Mouse (Mus musculus) forebrain, embryonic 16.5 days (tissue): ENCODE measurements around the gene Plpp1. TPM values are rescaled to one million over a fixed set of nuclear protein-coding genes. Genes with fewer than 3 reads are reported as not detected.
A peak's percentile ranks its signal among the peaks of the same experiment; 100 is the strongest.

Experiments
- ATAC-seq: fragments of 200-750 bp; cut with Nextera tagmentation; 2 replicates; pipeline ENCODE4 v1.8.0; 2017; ENCODE audit warnings: mild to moderate bottlenecking, moderate library complexity
- H3K27ac ChIP-seq: fragments of 300-500 bp; sonication (generic); 2 replicates; pipeline ENCODE4 v1.5.1; 2014; ENCODE audit warnings: low read length, control low read depth
- H3K27me3 ChIP-seq: fragments of 300-500 bp; sonication (generic); replicated peaks from 2 replicates; pipeline ENCODE4 v1.6.1; 2014; ENCODE audit warnings: low read length; ENCODE audit not compliant: control insufficient read depth, insufficient read depth
- H3K36me3 ChIP-seq: fragments of 300-500 bp; sonication (generic); 2 replicates; pipeline ENCODE4 v1.6.1; 2014; ENCODE audit not compliant: control insufficient read depth, insufficient read depth
- H3K4me1 ChIP-seq: fragments of 300-500 bp; sonication (generic); replicated peaks from 2 replicates; pipeline ENCODE4 v1.6.1; 2014; ENCODE audit warnings: low read length; ENCODE audit not compliant: control insufficient read depth, insufficient read depth
- H3K4me2 ChIP-seq: fragments of 300-500 bp; sonication (generic); 2 replicates; pipeline ENCODE4 v1.6.1; 2014; ENCODE audit warnings: mild to moderate bottlenecking, low read length, control low read depth
- H3K4me3 ChIP-seq: fragments of 300-500 bp; sonication (generic); replicated peaks from 2 replicates; pipeline ENCODE4 v1.5.1; 2014; ENCODE audit warnings: mild to moderate bottlenecking, low read length, control low read depth
- H3K9ac ChIP-seq: fragments of 300-500 bp; sonication (generic); replicated peaks from 2 replicates; pipeline ENCODE4 v1.6.1; 2014; ENCODE audit warnings: low read depth, low read length, control low read depth
- H3K9me3 ChIP-seq: fragments of 300-500 bp; sonication (generic); 2 replicates; pipeline ENCODE4 v1.6.1; 2016; ENCODE audit warnings: low read length; ENCODE audit not compliant: control insufficient read depth
- WGBS: fragments of 180-500 bp; shearing (Covaris S2); extraction: QIAGEN DNeasy Blood & Tissue Kit; methylation state at CpG from one replicate; pipeline ENCODE4 v1.1.7; 2014; 5-methylcytosine and 5-hydroxymethylcytosine counted together
- polyA plus RNA-seq: library from polyadenylated mRNA; unstranded; fragments of >200 nt; fragmentation: Nextera tagmentation; extraction: Ambion mirVana; gene quantifications from 2 replicates; pipeline ENCODE4 v1.2.1, GENCODE M21; 2015

Gene Plpp1
- polyA plus RNA-seq, 1 experiment from 2014 or later, result 49.2 TPM

GRCm38 (mm10) chr13:112759777-112760537, 40.6 kb upstream of the Plpp1 start:
- Histone ChIP-seq H3K36me3 (no peaks in the 10 kb centered on the region), H3K4me2 (no peak overlapping the region), H3K9ac (no peak overlapping the region), H3K4me3 (no peak overlapping the region), H3K9me3 (no peaks in the 10 kb centered on the region), H3K4me1 (no peaks in the 10 kb centered on the region), H3K27me3 (no peaks in the 10 kb centered on the region), H3K27ac (no peak overlapping the region)
- WGBS, result 72% methylated on average over 15 of the region's 15 CpGs
- ATAC-seq, result peak; percentile 57; the same call in 1 of the 2 replicates

GRCm38 (mm10) chr13:112760538-112760881, 40.1 kb upstream of the Plpp1 start:
- Histone ChIP-seq H3K4me3 (no peak overlapping the region), H3K27me3 (no peaks in the 10 kb centered on the region), H3K4me1 (no peaks in the 10 kb centered on the region), H3K4me2 (no peak overlapping the region), H3K9ac (no peak overlapping the region), H3K9me3 (no peaks in the 10 kb centered on the region), H3K36me3 (no peaks in the 10 kb centered on the region), H3K27ac (no peak overlapping the region)
- no peak for ATAC-seq
- WGBS, result 46% methylated on average over 1 of the region's 1 CpGs

DNA sequence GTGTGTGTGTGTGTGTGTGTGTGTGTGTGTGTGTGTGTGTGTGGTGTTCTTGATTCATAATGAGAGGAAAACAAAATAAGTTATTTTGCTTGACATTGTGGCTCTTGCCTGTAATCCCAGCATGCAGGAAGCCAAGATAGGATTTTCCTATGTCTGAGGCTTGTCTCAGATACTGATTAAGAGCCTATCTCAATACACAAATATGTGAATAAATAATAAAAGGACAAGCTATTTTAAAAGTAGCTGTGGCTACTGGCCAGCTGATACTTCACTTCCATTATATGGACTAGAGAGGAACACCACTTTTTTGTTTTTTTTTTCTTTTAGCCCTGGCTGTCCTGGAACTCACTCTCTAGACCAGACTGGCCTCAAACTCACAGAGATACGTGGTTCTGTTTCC, 38.8 kb upstream of the Plpp1 start:
- Histone ChIP-seq H3K36me3 (no peaks in the 10 kb centered on the region), H3K4me1 (no peaks in the 10 kb centered on the region), H3K27me3 (no peaks in the 10 kb centered on the region), H3K4me2 (no peak overlapping the region), H3K27ac (no peak overlapping the region), H3K9me3 (peaks cover 2% of the 10 kb centered on the region; the same call in 1 of the 2 replicates), H3K9ac (no peak overlapping the region), H3K4me3 (no peak overlapping the region)
- ATAC-seq, result no peak
- 75% methylated on average over 1 of the region's 1 CpGs for WGBS

DNA sequence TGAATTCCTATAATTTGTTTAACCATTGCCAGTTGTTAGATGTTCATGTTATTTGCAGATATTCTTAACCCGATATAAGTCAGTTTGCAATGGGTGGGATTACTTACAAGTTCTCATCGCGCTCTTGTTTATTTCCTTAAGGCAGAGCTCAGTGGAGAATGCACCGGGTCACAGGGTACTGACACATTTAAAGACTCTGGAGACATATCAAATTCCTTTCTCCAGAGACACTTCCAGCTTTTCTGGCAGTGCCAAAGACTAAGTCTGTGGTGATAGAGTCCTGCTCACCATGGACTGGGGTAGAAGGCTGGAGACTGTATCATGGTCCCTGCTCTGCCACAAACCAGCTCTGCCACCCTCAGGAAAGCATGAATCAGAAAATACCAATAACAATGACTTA, 38.0 kb upstream of the Plpp1 start:
- WGBS, result 88% methylated on average over 4 of the region's 4 CpGs
- H3K4me2 ChIP-seq, result no peak overlapping the region
- no peak overlapping the region for H3K27ac ChIP-seq
- no peaks in the 10 kb centered on the region for H3K36me3 ChIP-seq
- H3K27me3 ChIP-seq, result no peaks in the 10 kb centered on the region
- peaks cover 7% of the 10 kb centered on the region for H3K9me3 ChIP-seq
- H3K4me3 ChIP-seq, result no peak overlapping the region
- no peaks in the 10 kb centered on the region for H3K4me1 ChIP-seq
- no peak overlapping the region for H3K9ac ChIP-seq
- ATAC-seq, result no peak

- no peak overlapping the region for H3K4me3 ChIP-seq
- no peak for ATAC-seq
- no peaks in the 10 kb centered on the region for H3K4me1 ChIP-seq
- no peak overlapping the region for H3K27ac ChIP-seq
- H3K36me3 ChIP-seq, result 0 out of 2 replicates have a peak, but pooled peaks cover 2% of the 10 kb centered on the region
- WGBS, result 87% methylated on average over 10 of the region's 10 CpGs
- H3K9ac ChIP-seq, result no peak overlapping the region
- peaks cover 11% of the 10 kb centered on the region for H3K9me3 ChIP-seq
- H3K4me2 ChIP-seq, result no peak overlapping the region
- no peaks in the 10 kb centered on the region for H3K27me3 ChIP-seq
Observed at GRCm38 (mm10) chr13:112763531-112764091, 37.0 kb upstream of the Plpp1 start.

GRCm38 (mm10) chr13:112764556-112764955, 36.0 kb upstream of the Plpp1 start:
- peaks cover 11% of the 10 kb centered on the region for H3K9me3 ChIP-seq
- no peak for ATAC-seq
- no peaks in the 10 kb centered on the region for H3K27me3 ChIP-seq
- 0 out of 2 replicates have a peak, but pooled peaks cover 2% of the 10 kb centered on the region for H3K36me3 ChIP-seq
- no peak overlapping the region for H3K4me3 ChIP-seq
- H3K9ac ChIP-seq, result no peak overlapping the region
- no peaks in the 10 kb centered on the region for H3K4me1 ChIP-seq
- WGBS, result 81% methylated on average over 5 of the region's 5 CpGs
- H3K27ac ChIP-seq, result no peak overlapping the region
- no peak overlapping the region for H3K4me2 ChIP-seq

DNA sequence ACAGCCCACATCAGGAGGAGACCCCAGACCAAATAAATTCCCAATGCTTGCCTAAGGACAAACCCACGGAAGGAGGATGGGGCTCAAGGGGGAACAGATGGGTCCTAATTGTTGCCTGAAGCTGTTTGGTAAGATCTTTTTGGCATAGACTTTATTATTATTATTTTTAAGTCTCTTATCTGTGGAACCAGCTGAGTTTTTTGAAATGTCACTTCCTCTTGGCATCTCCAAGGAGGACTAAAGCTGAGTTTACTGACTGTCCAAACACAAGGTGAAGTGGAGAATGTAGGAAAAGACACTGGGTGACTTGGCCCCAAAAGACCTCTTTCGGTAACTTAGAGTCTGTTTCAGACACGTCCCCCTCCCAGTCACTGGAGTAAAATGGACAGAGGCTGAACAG, 34.9 kb upstream of the Plpp1 start:
- Histone ChIP-seq H3K4me1 (0 out of 2 replicates have a peak, but pooled peaks cover 2% of the 10 kb centered on the region), H3K36me3 (0 out of 2 replicates have a peak, but pooled peaks cover 2% of the 10 kb centered on the region), H3K27me3 (no peaks in the 10 kb centered on the region), H3K4me3 (no peak overlapping the region), H3K9ac (no peak overlapping the region), H3K27ac (no peak overlapping the region), H3K4me2 (no peak overlapping the region), H3K9me3 (peaks cover 11% of the 10 kb centered on the region)
- 90% methylated on average over 3 of the region's 3 CpGs for WGBS
- no peak for ATAC-seq

GRCm38 (mm10) chr13:112770528-112771328, 29.9 kb upstream of the Plpp1 start:
- no peak overlapping the region for H3K4me3 ChIP-seq
- WGBS, result 33% methylated on average over 11 of the region's 11 CpGs

More at GRCm38 (mm10) chr13:112770528-112771328, 29.9 kb upstream of the Plpp1 start:
- Histone ChIP-seq H3K9me3 (peaks cover 11% of the 10 kb centered on the region), H3K4me2 (no peak overlapping the region), H3K27me3 (no peaks in the 10 kb centered on the region), H3K27ac (no peak overlapping the region), H3K4me1 (0 out of 2 replicates have a peak, but pooled peaks cover 3% of the 10 kb centered on the region), H3K9ac (no peak overlapping the region), H3K36me3 (0 out of 2 replicates have a peak, but pooled peaks cover 2% of the 10 kb centered on the region)
- ATAC-seq, result no peak
